Mouse (Mus musculus) lung, adult 2 months (tissue): ENCODE results near the gene Klhl6.

Experiments
- CTCF ChIP-seq: fragments of 200-500 bp; IDR thresholded peaks from 2 replicates; pipeline ENCODE4 v1.5.1; 2011; ENCODE audit warnings: mild to moderate bottlenecking, low read length, control low read depth; ENCODE audit not compliant: insufficient read depth
- POLR2A ChIP-seq: fragments of 200-500 bp; IDR thresholded peaks from 2 replicates; pipeline ENCODE4 v1.6.1; 2011; ENCODE audit warnings: low read depth, mild to moderate bottlenecking, control low read depth, low read length, borderline replicate concordance; ENCODE audit errors: extremely low read depth

GRCm38 (mm10) chr16:19908291-19908690 lies 74.5 kb downstream of the Klhl6 start:
- TF ChIP-seq CTCF (peak; percentile 23; the same call in 1 of the 2 replicates), POLR2A (no peak)
